Mouse (Mus musculus): ENCODE data around the gene Gm26602. TPM values are rescaled to one million over a fixed set of nuclear protein-coding genes. Genes with fewer than 3 reads are reported as not detected.

The Gm26602 gene
- polyA plus RNA-seq, 1 experiment = not detected

DNA sequence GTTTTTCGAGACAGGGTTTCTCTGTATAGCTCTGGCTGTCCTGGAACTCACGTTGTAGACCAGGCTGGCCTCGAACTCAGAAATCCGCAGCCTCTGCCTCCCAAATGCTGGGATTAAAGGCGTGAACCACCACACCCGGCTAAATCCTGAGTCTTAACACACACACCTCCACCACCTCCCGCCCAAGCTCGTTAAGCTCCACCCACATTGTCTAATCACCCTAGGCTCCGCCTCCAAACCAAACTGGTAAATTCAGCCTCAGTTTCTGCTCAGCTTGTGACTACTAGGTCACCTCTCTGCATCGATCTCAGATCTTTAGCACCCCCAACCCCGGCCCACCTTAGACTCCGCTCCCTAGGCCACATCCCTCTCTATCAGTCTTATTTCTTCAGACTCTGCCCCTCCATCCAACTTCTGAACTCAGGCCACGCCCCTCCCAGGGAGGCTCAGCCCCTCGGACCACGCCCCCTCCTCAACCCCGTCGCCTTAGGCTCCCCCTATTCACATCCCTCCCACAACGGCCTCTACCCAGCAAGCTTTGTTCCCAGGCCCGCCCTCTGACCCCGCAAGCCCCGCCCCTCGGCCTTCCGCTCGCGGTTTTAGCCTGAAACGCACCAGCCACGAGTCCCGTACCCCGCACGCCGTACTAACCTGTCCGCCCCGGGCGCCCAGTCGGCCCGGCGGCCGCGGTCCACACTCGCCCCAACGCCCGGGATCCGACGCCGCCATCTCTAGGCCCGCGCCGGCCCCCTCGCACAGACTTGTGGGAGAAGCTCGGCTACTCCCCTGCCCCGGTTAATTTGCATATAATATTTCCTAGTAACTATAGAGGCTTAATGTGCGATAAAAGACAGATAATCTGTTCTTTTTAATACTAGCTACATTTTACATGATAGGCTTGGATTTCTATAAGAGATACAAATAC, 2.2 kb upstream of the Gm26602 start, which contains the start of gene Med16:
TSS of gene Med16 (minus strand) at position 757 of the 925 bp plus-strand sequence.
- DNase-seq (ENCODE audit: low read depth) = peak; percentile 98
- peak; percentile 85 for TF ChIP-seq POLR2A (IDR thresholded peaks at IDR 0.05; ENCODE audit: borderline replicate concordance, extremely low read depth, insufficient read depth, insufficient read length, poor library complexity, severe bottlenecking)
- TF ChIP-seq CTCF (IDR thresholded peaks at IDR 0.05; ENCODE audit: borderline replicate concordance, extremely low read depth, insufficient read depth, insufficient read length) = no peak

DNA sequence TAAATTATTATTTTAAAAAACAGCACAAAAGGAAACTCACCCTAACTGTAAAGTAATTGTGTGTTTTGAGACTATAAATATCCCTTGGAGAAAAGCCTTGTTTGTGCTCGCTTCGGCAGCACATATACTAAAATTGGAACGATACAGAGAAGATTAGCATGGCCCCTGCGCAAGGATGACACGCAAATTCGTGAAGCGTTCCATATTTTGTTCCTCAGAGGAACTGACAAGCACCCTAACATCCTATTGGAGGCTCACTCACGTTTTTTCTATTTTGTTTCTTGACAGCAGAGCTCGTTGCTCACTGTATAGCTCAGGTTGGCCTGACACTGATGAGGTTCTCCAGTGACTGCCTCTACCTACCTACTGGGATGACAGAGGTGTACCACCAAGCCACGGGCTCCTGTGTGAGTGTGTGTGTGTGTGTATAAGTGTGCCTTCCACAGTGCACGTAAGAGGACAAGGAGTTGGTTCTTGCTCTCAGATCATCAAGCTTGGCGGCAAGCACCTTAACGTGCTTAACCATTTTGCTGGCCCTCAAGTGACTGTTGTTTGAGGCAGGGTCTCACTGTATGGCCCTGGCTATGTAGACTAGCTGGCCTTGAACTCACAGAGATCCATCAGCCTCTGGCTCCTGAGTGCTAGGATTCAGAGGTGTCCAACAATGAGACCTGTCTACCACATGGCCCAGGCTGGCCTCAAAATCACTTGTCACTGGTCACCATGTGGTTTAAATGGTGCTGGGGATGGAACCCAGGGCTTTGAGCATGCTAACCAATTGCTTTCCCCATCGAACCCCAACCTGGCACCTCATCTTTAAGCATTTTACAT, 1.3 kb upstream of the Gm26602 start:
- TF ChIP-seq POLR2A (IDR thresholded peaks at IDR 0.05; ENCODE audit: borderline replicate concordance, extremely low read depth, insufficient read depth, insufficient read length, poor library complexity, severe bottlenecking) (no peak), CTCF (IDR thresholded peaks at IDR 0.05; ENCODE audit: borderline replicate concordance, extremely low read depth, insufficient read depth, insufficient read length) (no peak)
- DNase-seq (ENCODE audit: low read depth) = no peak

DNA sequence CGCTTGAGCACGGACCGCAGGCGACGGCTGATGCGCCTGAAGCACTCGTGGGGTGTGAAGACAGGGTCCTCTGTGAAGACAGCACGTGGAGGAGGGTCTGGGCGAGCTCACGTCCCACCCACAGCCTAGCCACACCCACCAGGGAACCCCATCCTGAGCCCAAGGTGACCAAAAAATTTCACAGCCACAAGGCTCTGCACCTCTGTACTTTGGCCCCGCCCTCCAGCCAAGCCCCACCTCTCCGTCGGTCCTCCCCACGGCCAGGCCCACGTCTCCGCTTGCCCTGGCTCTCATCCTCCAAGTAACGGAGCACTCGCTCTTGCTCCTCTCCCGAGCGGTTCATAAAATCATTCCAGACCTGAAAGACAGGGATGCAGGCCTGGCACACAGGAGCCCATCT, 1.8 kb downstream of the Gm26602 start:
- DNase-seq (ENCODE audit: low read depth) = no peak
- TF ChIP-seq CTCF (IDR thresholded peaks at IDR 0.05; ENCODE audit: borderline replicate concordance, extremely low read depth, insufficient read depth, insufficient read length) = no peak
- TF ChIP-seq POLR2A (IDR thresholded peaks at IDR 0.05; ENCODE audit: borderline replicate concordance, extremely low read depth, insufficient read depth, insufficient read length, poor library complexity, severe bottlenecking) = no peak

DNA sequence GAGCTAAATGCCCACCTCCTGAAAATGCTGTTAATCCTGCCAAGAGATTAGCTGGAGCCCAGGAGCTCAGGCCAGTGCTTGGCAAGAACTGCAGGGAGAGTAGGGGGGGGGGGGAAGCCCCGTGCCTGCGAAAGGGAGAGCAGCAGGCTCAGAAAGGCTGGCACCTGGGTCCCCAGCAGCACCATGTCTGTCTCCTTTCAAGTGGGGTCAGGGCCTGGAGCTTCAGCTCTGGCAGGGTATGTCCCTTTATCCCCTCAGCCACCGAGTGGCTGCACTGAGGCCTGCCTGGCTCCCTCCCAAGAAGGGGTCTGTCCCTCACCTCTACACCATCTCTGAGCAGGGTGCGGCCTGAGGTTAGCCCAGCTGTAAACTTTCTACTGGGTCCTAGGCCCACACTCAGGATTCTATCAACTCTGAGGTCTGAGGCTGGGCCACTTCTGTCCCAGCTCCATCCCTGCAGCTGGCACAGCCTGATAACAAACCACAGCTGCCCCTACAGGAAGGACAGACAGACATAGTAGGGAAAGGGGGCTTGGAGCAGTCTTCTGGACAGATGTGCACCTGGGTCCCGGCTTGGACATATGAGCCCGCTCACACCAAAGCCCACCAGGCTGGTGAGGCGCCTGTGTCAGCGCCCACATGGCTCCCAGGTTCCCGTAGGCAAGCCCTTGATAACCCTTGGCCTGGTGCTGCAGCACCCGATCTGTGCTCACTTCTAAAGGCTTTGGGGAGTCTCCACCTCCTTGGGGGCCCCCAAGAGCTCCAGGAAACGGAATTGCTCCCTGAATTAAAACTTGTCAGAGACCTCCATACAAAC, 3.7 kb downstream of the Gm26602 start:
- TF ChIP-seq POLR2A (IDR thresholded peaks at IDR 0.05; ENCODE audit: borderline replicate concordance, extremely low read depth, insufficient read depth, insufficient read length, poor library complexity, severe bottlenecking) (no peak), CTCF (IDR thresholded peaks at IDR 0.05; ENCODE audit: borderline replicate concordance, extremely low read depth, insufficient read depth, insufficient read length) (no peak)
- peak; percentile 71 for DNase-seq (ENCODE audit: low read depth)

DNA sequence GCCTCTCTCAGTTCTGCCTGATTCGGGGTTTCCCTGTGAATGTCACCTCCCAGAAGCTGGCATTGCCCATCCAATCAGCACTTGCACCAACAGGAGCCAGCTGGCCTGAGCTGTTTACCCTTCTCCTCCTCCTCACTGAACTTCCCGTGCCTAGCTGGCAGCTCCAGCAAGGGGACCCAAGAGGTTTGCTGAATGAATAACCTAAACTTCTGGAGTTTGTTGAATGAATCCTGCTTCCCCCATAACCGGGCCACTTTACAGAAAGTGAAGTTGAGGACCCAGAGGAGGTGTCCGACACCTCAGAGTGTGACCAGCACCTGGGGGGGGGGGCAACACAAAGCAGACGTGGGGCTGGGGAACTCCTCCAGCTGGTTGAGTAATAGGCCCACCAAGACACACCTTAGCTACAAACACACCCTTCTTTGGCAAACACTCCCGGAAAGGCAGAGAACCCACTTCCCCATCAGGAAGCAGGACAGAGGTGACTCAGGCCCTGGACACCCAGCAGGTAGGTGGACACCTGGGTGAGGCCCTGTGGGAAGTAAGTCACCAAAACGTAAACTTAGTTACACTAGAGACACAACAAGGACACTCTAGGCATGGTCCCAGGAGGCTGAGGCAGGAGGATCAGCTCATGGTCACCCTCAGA, 4.4 kb downstream of the Gm26602 start:
- TF ChIP-seq POLR2A (IDR thresholded peaks at IDR 0.05; ENCODE audit: borderline replicate concordance, extremely low read depth, insufficient read depth, insufficient read length, poor library complexity, severe bottlenecking) = no peak
- no peak for TF ChIP-seq CTCF (IDR thresholded peaks at IDR 0.05; ENCODE audit: borderline replicate concordance, extremely low read depth, insufficient read depth, insufficient read length)
- peak; percentile 14 for DNase-seq (ENCODE audit: low read depth)

DNA sequence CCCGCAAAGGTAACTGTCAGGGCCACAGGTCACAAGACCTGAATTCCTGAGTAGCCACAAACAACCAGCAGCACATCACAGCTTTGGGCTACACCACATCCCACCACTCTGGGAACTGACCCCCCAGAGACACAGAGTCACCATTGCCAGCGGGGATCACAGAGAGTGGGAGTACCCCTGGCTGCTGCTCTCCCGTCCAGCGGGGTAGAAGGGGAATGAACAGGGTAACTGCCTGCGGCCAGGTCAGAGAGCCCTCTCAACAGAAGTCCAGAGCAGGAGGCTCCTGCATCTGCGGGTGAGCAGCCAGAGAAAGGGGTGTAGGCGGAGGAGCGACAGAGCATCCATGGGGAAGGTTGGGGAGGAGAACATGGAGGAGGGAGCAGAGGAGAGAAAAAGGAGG, 5.4 kb downstream of the Gm26602 start:
- DNase-seq (ENCODE audit: low read depth) = no peak
- no peak for TF ChIP-seq POLR2A (IDR thresholded peaks at IDR 0.05; ENCODE audit: borderline replicate concordance, extremely low read depth, insufficient read depth, insufficient read length, poor library complexity, severe bottlenecking)
- no peak for TF ChIP-seq CTCF (IDR thresholded peaks at IDR 0.05; ENCODE audit: borderline replicate concordance, extremely low read depth, insufficient read depth, insufficient read length)

DNA sequence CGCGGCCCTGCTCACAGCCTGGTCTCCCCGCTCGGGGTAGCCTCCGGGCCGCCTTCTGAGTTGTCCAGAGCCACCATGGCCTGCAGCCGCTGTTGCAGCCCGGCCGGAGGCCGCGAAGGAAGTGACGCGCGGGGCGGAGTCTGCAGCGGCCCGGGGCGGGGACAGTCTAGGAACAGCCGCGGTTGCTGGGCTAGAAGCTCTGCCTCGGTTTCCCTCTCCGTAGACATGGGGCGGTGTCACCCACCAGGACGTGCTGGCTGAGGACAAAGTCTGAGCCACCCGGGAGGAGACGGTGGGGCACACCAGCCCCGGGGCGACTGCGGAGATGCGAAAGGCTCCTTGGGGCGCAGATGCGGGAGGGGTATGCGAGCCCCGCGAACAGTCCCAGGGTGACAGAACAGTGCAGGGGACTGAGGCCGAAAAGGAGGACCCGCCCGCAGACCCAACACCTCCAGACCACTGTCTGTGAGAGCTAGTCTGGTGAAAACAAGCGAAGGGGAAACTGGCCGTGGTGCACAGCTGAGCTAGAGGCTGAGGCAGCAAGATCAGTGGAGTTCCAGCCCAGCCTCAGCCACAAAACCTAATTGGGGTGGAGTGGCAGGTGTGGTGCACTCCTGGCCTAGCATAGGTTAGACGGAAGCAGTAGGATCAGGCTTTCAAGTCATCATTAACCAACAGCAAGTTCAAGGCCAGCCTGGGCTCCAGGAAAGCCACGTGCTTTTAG, 6.3 kb downstream of the Gm26602 start, which contains the start of gene Kiss1r:
TSS of gene Kiss1r (plus strand) at position 164 of the 724 bp plus-strand sequence.
- peak; percentile 84 for DNase-seq (ENCODE audit: low read depth)
- peak; percentile 85 for TF ChIP-seq POLR2A (IDR thresholded peaks at IDR 0.05; ENCODE audit: borderline replicate concordance, extremely low read depth, insufficient read depth, insufficient read length, poor library complexity, severe bottlenecking)
- no peak for TF ChIP-seq CTCF (IDR thresholded peaks at IDR 0.05; ENCODE audit: borderline replicate concordance, extremely low read depth, insufficient read depth, insufficient read length)

DNA sequence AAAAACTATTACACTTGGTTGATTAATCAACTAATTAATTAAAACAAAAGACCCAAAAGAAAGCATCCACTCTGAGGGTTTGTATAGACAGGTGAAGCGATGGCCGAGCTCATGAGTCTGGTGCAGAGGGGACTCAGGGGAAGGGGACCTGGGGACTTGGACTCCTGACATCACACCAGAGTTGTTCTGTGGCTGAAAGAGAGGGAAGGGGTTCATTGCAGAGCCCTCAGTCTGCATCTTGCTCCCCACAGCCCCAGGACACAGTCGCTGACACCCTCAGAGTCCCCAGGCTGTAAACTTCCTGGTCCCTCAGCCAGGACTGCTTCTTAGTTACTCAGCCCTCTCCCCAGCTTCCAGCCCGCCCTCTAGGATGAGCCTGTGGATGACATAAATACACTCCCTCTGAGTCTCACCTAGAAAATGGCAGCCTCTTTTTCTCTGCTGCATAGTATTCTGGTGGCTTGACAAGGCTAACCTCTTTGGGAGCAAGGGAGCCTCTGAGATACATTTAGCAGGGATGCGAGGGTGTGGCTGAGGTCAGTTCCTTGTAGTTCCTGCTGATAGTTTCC, 7.0 kb downstream of the Gm26602 start:
- no peak for DNase-seq (ENCODE audit: low read depth)
- TF ChIP-seq POLR2A (IDR thresholded peaks at IDR 0.05; ENCODE audit: borderline replicate concordance, extremely low read depth, insufficient read depth, insufficient read length, poor library complexity, severe bottlenecking) = no peak
- no peak for TF ChIP-seq CTCF (IDR thresholded peaks at IDR 0.05; ENCODE audit: borderline replicate concordance, extremely low read depth, insufficient read depth, insufficient read length)

DNA sequence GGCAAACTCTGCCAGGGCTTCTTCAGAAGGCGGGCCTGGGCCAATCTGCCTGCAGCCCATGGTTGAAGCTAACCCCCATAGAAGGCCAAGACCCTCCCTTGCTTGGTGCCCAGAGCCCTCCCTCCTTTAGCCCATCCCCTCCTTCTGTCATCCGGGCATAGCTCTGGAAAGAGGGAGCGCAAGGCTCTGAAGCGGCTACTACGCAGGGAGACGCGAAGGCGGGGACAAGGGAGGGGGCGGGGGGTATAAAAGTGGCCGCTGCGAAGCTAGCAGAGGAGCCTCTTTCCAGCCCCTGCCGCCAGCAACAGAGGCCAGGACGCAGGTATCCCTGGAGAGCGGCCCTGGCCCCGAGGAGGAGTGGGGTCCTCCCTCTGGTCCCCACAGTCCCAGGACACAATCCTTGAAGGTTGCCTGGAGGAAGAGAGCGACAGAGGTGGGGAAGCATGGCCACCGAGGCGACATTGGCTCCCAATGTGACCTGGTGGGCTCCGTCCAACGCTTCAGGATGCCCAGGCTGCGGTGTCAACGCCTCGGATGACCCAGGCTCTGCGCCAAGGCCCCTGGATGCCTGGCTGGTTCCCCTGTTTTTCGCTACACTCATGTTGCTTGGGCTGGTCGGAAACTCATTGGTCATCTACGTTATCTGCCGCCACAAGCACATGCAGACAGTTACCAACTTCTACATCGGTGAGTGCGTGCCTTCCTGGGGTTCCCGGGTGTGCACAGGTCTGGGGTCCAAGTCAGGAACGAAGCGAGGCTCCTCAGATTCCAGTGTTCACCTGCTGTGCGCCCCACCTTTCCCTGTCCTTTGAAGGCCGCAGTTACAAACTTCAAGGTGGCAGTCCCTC, 7.8 kb downstream of the Gm26602 start:
- no peak for DNase-seq (ENCODE audit: low read depth)
- no peak for TF ChIP-seq POLR2A (IDR thresholded peaks at IDR 0.05; ENCODE audit: borderline replicate concordance, extremely low read depth, insufficient read depth, insufficient read length, poor library complexity, severe bottlenecking)
- no peak for TF ChIP-seq CTCF (IDR thresholded peaks at IDR 0.05; ENCODE audit: borderline replicate concordance, extremely low read depth, insufficient read depth, insufficient read length)

Data from brain, embryonic 14.5 days (tissue).